Mouse (Mus musculus) kidney, postnatal 4 days (tissue): ENCODE data around the gene Clstn2.

Experiments used
- DNase-seq, 2 experiments: peaks; one replicate each; pipeline ENCODE4 v3.0.0; 2021; ENCODE audit warnings: mixed read lengths in 2 of 2

Gene Clstn2

GRCm38 (mm10) chr9:97677075-97677474 is 355.9 kb downstream of the Clstn2 start:
- no peak for DNase-seq

DNA sequence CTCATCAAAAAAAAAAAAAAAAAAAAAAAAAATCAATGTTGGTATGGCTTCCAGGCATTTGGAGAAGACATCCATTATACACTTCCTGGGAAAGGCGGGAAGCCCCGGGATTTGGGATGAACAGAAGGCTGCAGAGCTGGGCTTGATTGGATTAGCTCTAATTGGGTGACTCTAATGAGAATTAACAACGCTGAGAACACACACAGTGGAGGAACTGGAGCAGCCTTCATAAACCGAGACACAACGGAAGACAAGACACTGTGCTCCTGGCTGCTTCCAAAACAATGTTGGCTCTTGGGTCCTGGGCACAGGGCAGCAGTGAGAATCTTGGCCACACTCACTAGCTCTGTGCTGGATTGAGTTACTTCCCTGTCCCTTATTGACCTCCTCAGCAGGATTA is 360.3 kb downstream of the Clstn2 start:
- DNase-seq = no peak

GRCm38 (mm10) chr9:97672224-97672623 is 360.8 kb downstream of the Clstn2 start:
- DNase-seq = no peak

- no peak for DNase-seq
These were observed 362.3 kb downstream of the Clstn2 start for GRCm38 (mm10) chr9:97670666-97671065.

- no peak for DNase-seq
These were observed 372.0 kb downstream of the Clstn2 start for GRCm38 (mm10) chr9:97660989-97661388.

- no peak for DNase-seq
These were observed 374.2 kb downstream of the Clstn2 start for GRCm38 (mm10) chr9:97658736-97659135.

DNA sequence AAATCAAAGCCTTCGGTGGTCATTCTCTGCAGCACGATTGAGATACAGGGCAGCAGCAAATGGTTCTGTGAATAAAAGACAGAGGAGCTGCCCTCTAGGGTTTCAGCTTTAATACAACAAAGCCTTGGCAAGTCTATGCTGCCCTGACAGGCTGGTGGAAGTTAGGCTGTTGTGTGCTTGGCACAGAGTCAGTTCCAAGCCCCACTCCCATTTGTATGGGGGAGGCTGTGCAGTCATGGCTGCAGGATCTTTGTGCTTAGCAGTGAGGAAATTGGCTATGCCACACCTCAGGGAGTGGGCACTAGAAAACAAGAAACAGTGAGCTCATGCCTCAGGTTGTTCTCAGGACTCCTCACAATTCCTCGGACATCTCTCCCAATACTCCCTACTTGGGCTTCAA is 384.6 kb downstream of the Clstn2 start:
- DNase-seq = no peak

- no peak for DNase-seq
These were observed 387.2 kb downstream of the Clstn2 start for GRCm38 (mm10) chr9:97645746-97646145.

- peak; percentile 26 to 54 for DNase-seq
These were observed 390.6 kb downstream of the Clstn2 start for GRCm38 (mm10) chr9:97642396-97642795.

DNA sequence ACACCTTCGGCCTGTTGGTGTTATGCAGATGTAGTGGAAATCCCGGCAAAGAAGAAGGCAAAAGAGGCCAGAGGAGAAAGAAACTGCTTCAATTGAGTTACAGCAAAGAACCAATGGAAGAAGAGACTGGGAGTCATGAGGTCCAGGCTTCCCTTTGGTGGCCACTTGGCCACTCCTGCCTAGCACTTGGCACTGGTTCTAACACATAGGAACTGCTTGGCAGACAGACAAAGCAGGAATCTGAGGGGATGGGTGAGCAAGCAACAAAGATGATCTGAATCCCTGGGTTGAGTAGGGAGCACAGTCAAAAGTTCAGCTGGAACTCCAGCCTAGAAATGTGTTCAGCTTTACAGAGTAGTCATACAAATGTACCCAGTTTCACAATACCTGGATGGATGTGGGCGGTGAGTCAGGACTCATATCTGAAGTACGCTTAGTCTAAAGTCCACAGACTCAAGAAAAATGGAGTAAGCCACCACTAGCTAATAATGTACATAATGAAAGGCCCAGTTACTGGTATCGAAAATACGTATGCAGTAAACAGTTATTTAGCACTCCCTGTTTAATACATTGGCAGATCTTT is 392.9 kb downstream of the Clstn2 start:
- no peak for DNase-seq

DNA sequence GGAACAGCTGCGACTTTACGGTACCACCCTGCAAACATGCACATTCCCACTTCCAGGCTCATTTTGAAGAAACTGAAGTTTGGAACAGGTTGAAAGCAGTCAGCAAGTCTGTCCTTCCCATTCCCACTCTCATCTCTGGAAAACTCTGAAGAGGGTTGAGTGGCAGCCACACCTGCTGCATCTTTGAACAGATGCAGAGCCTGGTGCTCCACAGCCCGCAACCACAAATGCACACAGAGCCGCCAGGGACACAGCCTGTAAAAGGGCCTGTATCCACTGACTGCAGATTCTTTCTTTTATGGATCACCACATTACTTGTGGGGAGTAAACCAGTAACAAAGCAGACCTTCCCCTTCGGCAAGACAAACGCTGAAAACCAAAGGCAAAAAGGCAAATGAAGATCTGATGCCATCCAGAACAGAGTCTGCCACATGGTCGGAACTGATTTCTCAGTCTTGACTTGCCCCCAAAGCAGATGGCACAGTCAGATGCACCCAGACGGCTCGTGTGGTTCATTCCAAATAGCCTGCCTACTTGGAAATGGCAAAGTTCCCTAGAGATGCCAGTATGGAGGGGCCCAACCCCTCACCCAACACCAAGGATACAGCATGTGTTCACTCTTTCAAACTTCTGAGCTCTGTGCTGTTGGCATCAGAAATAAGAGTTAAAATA is 394.2 kb downstream of the Clstn2 start:
- no peak for DNase-seq

GRCm38 (mm10) chr9:97635351-97635750 is 397.6 kb downstream of the Clstn2 start:
- DNase-seq = no peak

DNA sequence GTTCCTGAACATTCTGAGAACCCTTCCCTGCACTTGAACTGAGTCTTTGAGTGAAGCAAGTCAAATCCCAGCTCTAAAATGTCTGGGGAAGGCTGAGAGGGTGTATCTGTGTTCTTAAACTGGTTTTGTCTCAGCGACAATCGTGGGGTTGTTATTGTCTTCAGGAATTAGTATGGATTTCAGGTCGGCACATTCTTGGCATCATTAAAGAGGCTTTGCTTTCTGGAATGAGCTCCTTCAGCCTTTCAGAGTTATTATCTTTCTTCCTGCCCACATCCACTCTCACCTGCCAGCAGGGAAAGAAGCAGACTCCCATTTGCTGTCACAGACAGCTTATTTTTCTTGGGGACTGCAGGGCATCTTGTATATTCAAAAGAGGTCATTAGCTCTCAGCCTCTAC is 398.1 kb downstream of the Clstn2 start:
- DNase-seq = no peak

- DNase-seq = no peak
These were observed 403.8 kb downstream of the Clstn2 start for GRCm38 (mm10) chr9:97629180-97629579.

DNA sequence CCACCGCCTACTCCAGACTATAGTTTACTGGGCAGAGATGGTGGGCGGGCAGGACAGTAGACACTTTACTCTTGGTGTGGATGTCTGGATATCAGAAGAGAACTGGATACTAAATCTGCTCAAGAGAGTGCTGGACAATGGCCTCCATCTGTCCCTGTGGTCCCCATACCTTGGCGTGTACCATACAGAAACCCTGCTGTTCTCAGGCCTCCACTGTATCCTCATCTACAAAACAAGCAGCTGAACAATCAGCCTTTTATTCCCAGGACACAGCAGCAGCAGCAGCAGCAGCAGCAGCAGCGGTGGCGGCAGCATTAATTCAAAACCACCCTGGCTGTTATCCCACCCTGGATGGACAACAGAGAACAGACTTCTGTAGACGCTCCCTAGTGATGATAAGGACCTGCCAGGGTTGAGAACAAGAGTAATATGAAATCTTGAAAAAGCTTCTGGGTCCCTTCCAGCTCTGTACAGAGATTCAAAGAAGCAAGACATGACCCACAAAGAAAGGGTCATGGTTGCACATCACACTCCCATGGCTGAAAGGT is 404.5 kb downstream of the Clstn2 start:
- no peak for DNase-seq

DNA sequence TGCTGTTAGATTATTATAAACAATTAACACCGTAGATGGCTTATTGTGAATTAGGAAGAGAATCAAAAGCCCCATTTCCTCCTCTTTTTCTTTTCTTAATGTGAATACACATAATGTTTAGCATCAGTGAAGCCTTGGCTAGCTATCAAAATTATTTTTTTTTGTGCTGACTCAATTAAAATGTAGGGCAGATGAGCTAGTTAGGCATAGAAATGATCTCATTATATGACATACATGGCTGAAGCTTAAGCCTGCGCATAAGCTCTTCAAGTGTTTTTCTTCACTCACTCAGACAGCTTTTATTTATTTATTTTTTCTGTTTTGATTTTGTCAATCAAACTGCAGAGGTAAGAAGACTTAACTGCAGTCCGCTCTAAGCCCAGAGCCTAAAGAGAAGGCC is 405.1 kb downstream of the Clstn2 start:
- DNase-seq = no peak

DNA sequence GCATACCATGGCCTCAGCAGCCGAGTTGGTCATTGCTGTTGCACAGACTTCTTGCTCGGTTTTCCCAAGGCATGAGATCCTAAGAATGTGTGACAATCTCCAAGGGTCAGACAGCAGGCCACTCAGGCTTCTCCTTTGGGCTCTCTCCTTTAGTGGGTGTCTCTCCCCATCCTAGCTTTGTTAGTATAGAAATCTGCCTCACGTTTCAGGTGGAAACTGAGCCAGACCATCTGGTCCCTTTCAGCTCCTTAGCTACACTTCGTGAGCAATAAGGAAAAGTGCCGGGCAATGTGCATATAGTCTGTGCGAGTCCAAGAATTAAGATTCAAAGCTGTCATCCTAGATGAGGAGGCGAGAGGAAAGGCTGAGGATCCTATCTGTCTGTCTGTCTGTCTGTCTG is 422.4 kb downstream of the Clstn2 start:
- no peak for DNase-seq

DNA sequence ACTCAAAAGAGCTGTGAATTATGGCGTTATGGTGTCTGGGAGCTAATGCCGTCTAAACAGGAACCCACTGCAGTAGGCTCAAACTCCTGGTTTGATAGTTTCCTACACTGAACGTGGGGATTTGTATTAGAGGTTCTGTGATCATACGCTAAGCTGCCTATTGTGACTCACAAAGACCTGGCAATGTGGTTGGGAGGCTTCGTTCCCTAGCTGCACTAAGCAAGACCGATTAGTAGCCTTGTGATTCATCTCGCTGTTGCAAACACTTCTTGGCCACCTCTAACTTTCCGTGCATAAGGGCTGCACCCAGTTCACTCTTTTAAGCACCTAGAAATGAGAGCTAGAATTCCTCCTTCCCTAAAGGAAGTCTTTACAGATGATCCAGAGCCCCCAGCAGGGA is 429.3 kb downstream of the Clstn2 start:
- no peak for DNase-seq

GRCm38 (mm10) chr9:97602476-97602875 is 430.5 kb downstream of the Clstn2 start:
- DNase-seq = no peak

GRCm38 (mm10) chr9:97599006-97599405 is 434.0 kb downstream of the Clstn2 start:
- no peak for DNase-seq

- no peak for DNase-seq
These were observed 442.3 kb downstream of the Clstn2 start for GRCm38 (mm10) chr9:97590712-97591111.

DNA sequence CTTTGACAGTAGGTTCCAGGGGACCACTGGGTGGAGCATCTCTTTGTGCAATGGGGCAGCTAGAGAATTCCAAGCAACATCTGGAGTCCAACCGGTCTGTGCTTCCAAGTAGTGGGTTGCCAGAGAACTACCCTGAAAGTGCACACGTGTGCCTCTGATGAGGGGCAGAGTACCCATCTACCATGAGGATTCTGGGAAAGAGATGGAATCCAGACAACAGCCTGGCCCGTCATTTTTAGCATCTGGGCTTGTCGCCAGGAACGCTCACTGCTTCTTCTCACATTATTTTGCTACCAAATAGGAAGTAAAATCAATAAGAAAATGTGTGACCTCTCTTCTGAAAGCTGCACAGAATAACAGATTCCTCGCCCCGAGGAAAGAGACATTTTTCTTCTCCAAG is 462.1 kb downstream of the Clstn2 start:
- DNase-seq = peak; percentile 18 to 25

DNA sequence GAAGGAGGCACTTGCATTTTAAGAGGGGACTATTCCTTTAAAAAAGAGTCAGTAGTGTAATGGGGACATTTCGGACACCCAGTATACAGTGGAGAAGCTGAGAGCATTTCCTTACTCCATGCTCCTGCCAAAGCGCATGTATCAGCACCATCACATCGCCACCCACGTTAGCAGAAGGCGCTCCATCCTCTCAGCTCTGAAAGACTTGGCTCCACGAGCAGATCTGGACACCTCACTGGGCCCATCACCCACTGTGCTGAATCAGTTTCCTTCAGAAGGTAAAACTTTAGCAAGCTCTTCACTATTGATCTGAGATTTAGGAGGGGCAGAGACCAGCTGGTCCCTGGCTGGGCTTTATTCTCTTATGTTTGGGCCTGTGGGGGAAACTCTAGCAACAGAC is 469.9 kb downstream of the Clstn2 start:
- no peak for DNase-seq

DNA sequence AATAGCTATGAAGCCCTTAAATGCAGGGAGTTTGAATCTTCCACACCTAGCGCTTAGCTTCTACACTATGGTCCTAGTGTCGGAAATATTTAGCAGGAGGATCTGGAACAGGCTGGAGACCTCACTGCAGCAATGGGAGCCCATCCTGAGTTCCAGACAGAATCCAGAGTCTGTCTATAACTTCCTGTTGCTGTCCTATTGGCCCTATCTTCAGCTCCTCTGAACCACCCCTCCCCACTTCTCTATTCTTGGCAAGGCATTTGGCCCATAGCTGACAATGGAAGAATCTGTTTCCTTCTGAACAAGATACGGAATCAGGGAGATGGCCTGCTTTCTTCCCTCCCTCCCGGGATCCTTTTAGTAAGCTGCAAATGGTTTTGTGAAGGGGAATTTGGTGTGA is 488.6 kb downstream of the Clstn2 start:
- no peak for DNase-seq

GRCm38 (mm10) chr9:97541419-97541818 is 491.6 kb downstream of the Clstn2 start:
- DNase-seq = no peak
